8 mouse cellular contexts compared by ENCODE assay signal in the genomic region with DNA sequence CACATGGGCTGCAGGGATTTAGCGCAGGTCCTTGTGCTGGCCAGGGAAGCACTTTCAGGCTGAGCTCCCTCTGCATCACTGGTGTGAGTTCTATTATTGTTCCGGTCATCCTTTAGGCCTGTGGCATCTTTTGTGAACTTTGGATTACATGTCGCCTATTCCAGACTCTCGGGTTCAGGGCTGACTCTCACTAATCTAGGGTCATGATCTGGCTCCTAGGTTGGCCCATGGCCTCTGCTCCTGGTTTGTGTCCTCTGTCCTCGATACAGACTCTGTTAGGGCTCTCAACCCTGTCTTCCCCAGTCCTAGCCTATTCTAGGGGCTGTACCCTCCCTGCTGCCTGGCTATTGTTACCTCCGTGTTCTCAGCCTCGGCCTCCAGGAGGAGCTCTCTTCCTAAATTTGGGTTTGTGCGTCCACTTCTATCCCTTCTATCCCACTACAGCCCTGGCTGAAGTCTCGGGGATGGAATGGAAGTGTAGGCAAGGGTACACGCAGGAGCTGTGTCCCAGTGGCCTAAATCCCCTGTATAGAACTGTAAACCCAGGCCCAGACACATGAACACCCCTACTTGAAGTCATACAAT. TPM values are rescaled to one million over a fixed set of nuclear protein-coding genes. Genes with fewer than 3 reads are reported as not detected.
DNase-seq lines count a peak whose midpoint lies in the region; TF ChIP-seq lines count a peak whose summit lies in the region.

No protein-coding gene starts in this region.

- no peak overlapping the region for H3K27ac ChIP-seq in cerebellum, adult 2 months (ENCODE audit: insufficient read depth, low read length)

- 60% methylated on average over 10 of the region's 10 CpGs for WGBS in cerebellum, adult 2 months

- H3K27me3 ChIP-seq in cerebellum, adult 2 months (ENCODE audit: control insufficient read depth, insufficient read depth, low read length): no peaks in the 10 kb centered on the region

- TF ChIP-seq POLR2A in cerebellum, adult 2 months (IDR thresholded peaks at IDR 0.05; ENCODE audit: borderline replicate concordance, insufficient read depth, low read length): no peak

- H3K4me1 ChIP-seq in cerebellum, adult 2 months (ENCODE audit: control insufficient read depth, insufficient read depth, low read length): peaks cover 7% of the 10 kb centered on the region

- no peak overlapping the region for H3K4me3 ChIP-seq in cerebellum, adult 2 months (replicated peaks; ENCODE audit: insufficient read depth, low read depth, low read length)

- no peak for DNase-seq in cerebellum, adult 2 months
- no peak for DNase-seq in cerebellum, adult 8-10 months
- peak; percentile 38 for DNase-seq in kidney, postnatal 10 days
- no peak for DNase-seq in kidney, adult 9 months
- DNase-seq in 416B (ENCODE audit: low read depth): peak; percentile 31
- DNase-seq in embryo, embryonic 11 days: peak; percentile 43
- no peak for DNase-seq in right cerebral cortex, postnatal 4 days
- no peak for DNase-seq in gastrocnemius, postnatal 25 days

- TF ChIP-seq CTCF in cerebellum, adult 2 months (IDR thresholded peaks at IDR 0.05; ENCODE audit: borderline replicate concordance, insufficient read depth, low read depth, low read length): peak; percentile 41; the same call in 1 of the 2 replicates

RNA-seq across cellular contexts. Expression of a gene that starts 20.2 kb away (rescaled TPM):
- 1,466 and 1,473 TPM in 2 replicates for polyA plus RNA-seq in cerebellum, adult 2 months (2012; rRNA removed)
- under 1 TPM in 1 of 2 experiments, not detected in 1; 0.46 TPM for total RNA-seq in gastrocnemius, postnatal 25 days (2021)

RNA-seq across cellular contexts. Expression of a gene that starts 46.2 kb away (rescaled TPM):
- polyA plus RNA-seq in cerebellum, adult 2 months (2012; rRNA removed): 74.6 and 77.4 TPM in 2 replicates
- total RNA-seq in gastrocnemius, postnatal 25 days (2021): 1 to 10 TPM; 2.3 to 2.7 TPM

RNA-seq across cellular contexts. Expression of a gene that starts 46.4 kb away (rescaled TPM):
- 44.3 and 45.7 TPM in 2 replicates for polyA plus RNA-seq in cerebellum, adult 2 months (2012; rRNA removed)
- 1 to 10 TPM; 6.1 to 6.3 TPM for total RNA-seq in gastrocnemius, postnatal 25 days (2021)

RNA-seq across cellular contexts. Expression of a gene that starts 53.4 kb away (rescaled TPM):
- polyA plus RNA-seq in cerebellum, adult 2 months (2012; rRNA removed): 637 and 648 TPM in 2 replicates
- total RNA-seq in gastrocnemius, postnatal 25 days (2021): 100 to 1,000 TPM; 191 to 193 TPM

Comparison
In these comparisons a context has a peak if more than half of its experiments do, and no peak if none do; other contexts are left out.
1. DNase-seq: peak in kidney, postnatal 10 days (single experiment), 416B (single experiment) and embryo, embryonic 11 days (single experiment); none in cerebellum, adult 2 months (0 of 2), cerebellum, adult 8-10 months (single experiment), kidney, adult 9 months (single experiment), right cerebral cortex, postnatal 4 days (single experiment) and gastrocnemius, postnatal 25 days (single experiment).